ENCODE assay signal across 7 mouse cellular contexts in genomic region chr6:47013535-47013934, GRCm38 (mm10).
DNase-seq lines count a peak whose midpoint lies in the region; ATAC-seq and TF ChIP-seq lines count a peak whose summit lies in the region.

No protein-coding gene starts in this region.

- H3K9me3 ChIP-seq in midbrain, postnatal 0 days (ENCODE audit: low read length) = no peaks in the 10 kb centered on the region
- no peaks in the 10 kb centered on the region for H3K9me3 ChIP-seq in stomach, embryonic 14.5 days (ENCODE audit: control insufficient read depth, low read depth, low read length)

- TF ChIP-seq CTCF in kidney, adult 2 months (conservative IDR thresholded peaks at IDR 0.05; ENCODE audit: insufficient read depth, insufficient read length, low read depth, low read length) = peak; percentile 56
- TF ChIP-seq CTCF in midbrain, postnatal 0 days (IDR thresholded peaks at IDR 0.05) = peak; percentile 90

- no peaks in the 10 kb centered on the region for H3K27me3 ChIP-seq in kidney, adult 2 months (replicated peaks; ENCODE audit: control insufficient read depth, insufficient read depth, low read length)
- H3K27me3 ChIP-seq in midbrain, postnatal 0 days (ENCODE audit: insufficient read depth, low read length) = no peaks in the 10 kb centered on the region
- no peaks in the 10 kb centered on the region for H3K27me3 ChIP-seq in stomach, embryonic 14.5 days (ENCODE audit: control insufficient read depth, insufficient read depth, low read length)

- H3K4me3 ChIP-seq in kidney, adult 2 months (ENCODE audit: insufficient read depth, low read depth, low read length) = no peak overlapping the region
- H3K4me3 ChIP-seq in midbrain, postnatal 0 days (ENCODE audit: low read depth, low read length) = no peak overlapping the region
- H3K4me3 ChIP-seq in stomach, embryonic 14.5 days (ENCODE audit: low read depth, low read length) = no peak overlapping the region

- no peak overlapping the region for H3K4me2 ChIP-seq in midbrain, postnatal 0 days (ENCODE audit: low read depth, low read length, poor library complexity, severe bottlenecking)
- H3K4me2 ChIP-seq in stomach, embryonic 14.5 days (replicated peaks; ENCODE audit: low read depth, low read length) = no peak overlapping the region

- no peaks in the 10 kb centered on the region for H3K36me3 ChIP-seq in kidney, adult 2 months (ENCODE audit: control insufficient read depth, insufficient read depth, low read length)
- no peaks in the 10 kb centered on the region for H3K36me3 ChIP-seq in midbrain, postnatal 0 days (ENCODE audit: insufficient read depth, low read length)
- H3K36me3 ChIP-seq in stomach, embryonic 14.5 days (ENCODE audit: control insufficient read depth, insufficient read depth, low read length) = no peaks in the 10 kb centered on the region

- no peaks in the 10 kb centered on the region for H3K4me1 ChIP-seq in kidney, adult 2 months (ENCODE audit: control insufficient read depth, insufficient read depth, low read length)
- peaks cover 2% of the 10 kb centered on the region; the same call in 1 of the 2 replicates for H3K4me1 ChIP-seq in midbrain, postnatal 0 days (ENCODE audit: insufficient read depth, low read length)
- H3K4me1 ChIP-seq in stomach, embryonic 14.5 days (ENCODE audit: control insufficient read depth, insufficient read depth, low read length) = no peaks in the 10 kb centered on the region

- no peak overlapping the region for H3K27ac ChIP-seq in kidney, adult 2 months (ENCODE audit: insufficient read depth, low read depth, low read length)
- no peak overlapping the region for H3K27ac ChIP-seq in midbrain, postnatal 0 days (ENCODE audit: low read depth, low read length)
- H3K27ac ChIP-seq in stomach, embryonic 14.5 days (ENCODE audit: low read length) = no peak overlapping the region

- no peak overlapping the region for H3K9ac ChIP-seq in midbrain, postnatal 0 days (replicated peaks; ENCODE audit: low read length, poor library complexity, severe bottlenecking)
- no peak overlapping the region for H3K9ac ChIP-seq in stomach, embryonic 14.5 days (replicated peaks; ENCODE audit: low read depth, low read length)

- DNase-seq in adrenal gland, adult 18-20 months (ENCODE audit: low spot score in 2 of 2) = peak; percentile 60 to 63
- peak; percentile 90 to 92 for DNase-seq in cerebellum, postnatal 14 days
- peak; percentile 61 to 78 for DNase-seq in frontal cortex, postnatal 14 days (ENCODE audit: low spot score in 2 of 2)
- peak; percentile 67 for DNase-seq in kidney, adult 2 months
- peak; percentile 86 for DNase-seq in left cerebral cortex, postnatal 4 days
- peak; percentile 95 for DNase-seq in midbrain, postnatal 0 days (ENCODE audit: low spot score)

- intact Hi-C loops in left cerebral cortex, postnatal 4 days (cut with DNase I) = no loop called here

- ATAC-seq in midbrain, postnatal 0 days (ENCODE audit: low FRiP score) = peak; percentile 89
- 0 out of 2 replicates have a peak, but pooled peaks have one; percentile 46 for ATAC-seq in stomach, embryonic 14.5 days (ENCODE audit: insufficient number of reproducible peaks, insufficient read depth, low FRiP score, low read depth)

- TF ChIP-seq POLR2A in kidney, adult 2 months (IDR thresholded peaks at IDR 0.05; ENCODE audit: low read depth, low read length) = no peak

- WGBS in kidney, adult 2 months = 9% methylated on average over 4 of the region's 4 CpGs
- WGBS in midbrain, postnatal 0 days = 3% methylated on average over 4 of the region's 4 CpGs
- 13% methylated on average over 4 of the region's 4 CpGs for WGBS in stomach, embryonic 14.5 days
